Mouse (Mus musculus) ES-Bruce4 (cell line): Measurements from ENCODE around the gene Tctn1. TPM values are rescaled to one million over a fixed set of nuclear protein-coding genes. Genes with fewer than 3 reads are reported as not detected.

ENCODE experiments used
- H3K27ac ChIP-seq: 2 replicates; pipeline ENCODE4 v1.5.1; 2012; ENCODE audit warnings: low read length, inconsistent platforms; ENCODE audit not compliant: insufficient read depth
- H3K27me3 ChIP-seq: 2 replicates; pipeline ENCODE4 v1.6.1; 2012; ENCODE audit warnings: mild to moderate bottlenecking, low read length, inconsistent platforms; ENCODE audit not compliant: control insufficient read depth, poor library complexity, insufficient read depth, severe bottlenecking
- H3K36me3 ChIP-seq: 2 replicates; pipeline ENCODE4 v1.6.1; 2012; ENCODE audit warnings: inconsistent platforms, mild to moderate bottlenecking, low read length, moderate library complexity; ENCODE audit not compliant: control insufficient read depth, poor library complexity, insufficient read depth, severe bottlenecking
- H3K4me1 ChIP-seq: one replicate; pipeline ENCODE4 v1.8.1; 2011; ENCODE audit warnings: low read length; ENCODE audit not compliant: control insufficient read depth, insufficient read depth
- H3K4me3 ChIP-seq: 2 replicates; pipeline ENCODE4 v1.5.1; 2011; ENCODE audit warnings: low read depth, mild to moderate bottlenecking, low read length
- H3K9ac ChIP-seq: 2 replicates; pipeline ENCODE4 v1.6.1; 2012; ENCODE audit warnings: low read depth, mild to moderate bottlenecking, inconsistent platforms; ENCODE audit not compliant: poor library complexity, severe bottlenecking
- H3K9me3 ChIP-seq: replicated peaks from 2 replicates; pipeline ENCODE4 v1.6.1; 2012; ENCODE audit warnings: mild to moderate bottlenecking, low read length, inconsistent platforms; ENCODE audit not compliant: control insufficient read depth, poor library complexity, insufficient read depth, severe bottlenecking
- CTCF ChIP-seq: IDR thresholded peaks from one replicate; pipeline ENCODE4 v1.8.1; 2011; ENCODE audit warnings: low read depth, low read length
- EP300 ChIP-seq: IDR thresholded peaks from 2 replicates; pipeline ENCODE4 v1.6.1; 2011; ENCODE audit warnings: low read depth, low read length; ENCODE audit not compliant: insufficient read depth
- POLR2A ChIP-seq: IDR thresholded peaks from one replicate; pipeline ENCODE4 v1.8.1; 2011; ENCODE audit warnings: low read length; ENCODE audit not compliant: insufficient read depth
- polyA plus RNA-seq: library from polyadenylated mRNA; stranded (reverse); fragments of >200 nt; gene quantifications from 2 replicates; pipeline ENCODE4 v1.2.4, GENCODE M21; 2011; ENCODE audit warnings: low read depth; ENCODE audit not compliant: missing spikeins, insufficient read depth, insufficient read length

Gene Tctn1
- polyA plus RNA-seq: 18.3 and 21.7 TPM in 2 replicates

- no peaks in the 10 kb centered on the region for H3K27me3 ChIP-seq
- peak within 1 kb of the TSS; percentile 80 for H3K9ac ChIP-seq
- H3K4me1 ChIP-seq: peaks cover 4% of the 10 kb centered on the region
- no peak for TF ChIP-seq CTCF
- TF ChIP-seq EP300: no peak
- TF ChIP-seq POLR2A: no peak
- peak within 1 kb of the TSS; percentile 76 for H3K4me3 ChIP-seq
- no peak within 1 kb of the TSS for H3K27ac ChIP-seq
- no peaks in the 10 kb centered on the region for H3K9me3 ChIP-seq
- H3K36me3 ChIP-seq: no peaks in the 10 kb centered on the region
Observed at GRCm38 (mm10) chr5:122263933-122264905, at the start of gene Tctn1. Tctn1 (minus strand) TSS chr5:122264460.

GRCm38 (mm10) chr5:122312942-122313684 lies 48.9 kb upstream of the Tctn1 start:
- no peaks in the 10 kb centered on the region for H3K36me3 ChIP-seq

GRCm38 (mm10) chr5:122312346-122312745 lies 48.1 kb upstream of the Tctn1 start:
- Histone ChIP-seq H3K9me3 (no peaks in the 10 kb centered on the region), H3K9ac (no peak overlapping the region), H3K4me3 (no peak overlapping the region), H3K4me1 (peaks cover 3% of the 10 kb centered on the region), H3K27me3 (no peaks in the 10 kb centered on the region), H3K36me3 (no peaks in the 10 kb centered on the region), H3K27ac (no peak overlapping the region)
- TF ChIP-seq POLR2A (no peak), EP300 (no peak)

More at GRCm38 (mm10) chr5:122312942-122313684, 48.9 kb upstream of the Tctn1 start:
- Histone ChIP-seq H3K27ac (no peak overlapping the region), H3K9me3 (no peaks in the 10 kb centered on the region), H3K27me3 (no peaks in the 10 kb centered on the region), H3K4me1 (peaks cover 6% of the 10 kb centered on the region), H3K4me3 (no peak overlapping the region), H3K9ac (no peak overlapping the region)
- TF ChIP-seq CTCF (no peak), EP300 (no peak), POLR2A (no peak)

- Histone ChIP-seq H3K36me3 (no peaks in the 10 kb centered on the region), H3K9me3 (no peaks in the 10 kb centered on the region), H3K4me1 (peaks cover under 1% of the 10 kb centered on the region), H3K9ac (no peak overlapping the region), H3K27ac (no peak overlapping the region), H3K4me3 (no peak overlapping the region), H3K27me3 (no peaks in the 10 kb centered on the region)
- TF ChIP-seq CTCF (no peak), POLR2A (no peak), EP300 (no peak)
Observed at GRCm38 (mm10) chr5:122311692-122312091, 47.4 kb upstream of the Tctn1 start.

- H3K27ac ChIP-seq: no peak overlapping the region
- no peaks in the 10 kb centered on the region for H3K27me3 ChIP-seq
- no peak overlapping the region for H3K9ac ChIP-seq
- no peak overlapping the region for H3K4me3 ChIP-seq
- no peaks in the 10 kb centered on the region for H3K9me3 ChIP-seq
- H3K4me1 ChIP-seq: no peaks in the 10 kb centered on the region
- no peaks in the 10 kb centered on the region for H3K36me3 ChIP-seq
- no peak for TF ChIP-seq CTCF
- TF ChIP-seq POLR2A: no peak
- TF ChIP-seq EP300: no peak
Observed at GRCm38 (mm10) chr5:122310699-122311098, 46.4 kb upstream of the Tctn1 start.

GRCm38 (mm10) chr5:122306536-122306935 lies 42.3 kb upstream of the Tctn1 start:
- Histone ChIP-seq H3K9me3 (no peaks in the 10 kb centered on the region), H3K4me3 (no peak overlapping the region), H3K36me3 (no peaks in the 10 kb centered on the region), H3K27me3 (no peaks in the 10 kb centered on the region), H3K4me1 (peaks cover 2% of the 10 kb centered on the region), H3K9ac (no peak overlapping the region), H3K27ac (no peak overlapping the region)
- TF ChIP-seq EP300: no peak
